9 mouse cellular contexts compared by ENCODE assay signal in genomic region chr19:30124999-30125669, GRCm38 (mm10). TPM values are rescaled to one million over a fixed set of nuclear protein-coding genes. Genes with fewer than 3 reads are reported as not detected.
A peak's percentile ranks its signal among the peaks of the same experiment; 100 is the strongest.
DNase-seq lines count a peak whose midpoint lies in the region; ATAC-seq and TF ChIP-seq lines count a peak whose summit lies in the region.
"Had no signal": no experiment of that assay in that cellular context is flagged by ENCODE, and none has a peak within 500 bp of the region (broad histone marks: within the 10 kb centered on the region; RNA-seq: fewer than 3 reads in every experiment).

No protein-coding gene starts in this region.

- ATAC-seq in forebrain, postnatal 0 days = peak; percentile 65
- ATAC-seq in stomach, embryonic 14.5 days (ENCODE audit: insufficient number of reproducible peaks, insufficient read depth, low FRiP score, low read depth) = peak; percentile 88
- ATAC-seq in megakaryocyte progenitor cell, adult 5-6 weeks (replicated peaks; ENCODE audit: poor library complexity) = no peak

- 27% methylated on average over 7 of the region's 7 CpGs for WGBS in forebrain, postnatal 0 days
- 58% methylated on average over 7 of the region's 7 CpGs for whole genome bisulfite sequencing in stomach, embryonic 14.5 days

- no peak overlapping the region for H3K4me2 ChIP-seq in forebrain, postnatal 0 days (ENCODE audit: low read depth)
- no peak overlapping the region for H3K4me2 ChIP-seq in stomach, embryonic 14.5 days (replicated peaks; ENCODE audit: low read depth, low read length)

- H3K9ac ChIP-seq in forebrain, postnatal 0 days = no peak overlapping the region
- no peak overlapping the region for H3K9ac ChIP-seq in stomach, embryonic 14.5 days (replicated peaks; ENCODE audit: low read depth, low read length)

- H3K36me3 ChIP-seq in forebrain, postnatal 0 days (ENCODE audit: insufficient read depth) = no peaks in the 10 kb centered on the region
- no peaks in the 10 kb centered on the region for H3K36me3 ChIP-seq in stomach, embryonic 14.5 days (ENCODE audit: control insufficient read depth, insufficient read depth, low read length)

- no peak for TF ChIP-seq CTCF in forebrain, postnatal 0 days (IDR thresholded peaks at IDR 0.05; ENCODE audit: low read depth)

- 0 out of 2 replicates have a peak overlapping the region, but pooled peaks have one; percentile 3 for H3K27ac ChIP-seq in forebrain, postnatal 0 days (ENCODE audit: low read depth, low read length)
- H3K27ac ChIP-seq in stomach, embryonic 14.5 days (ENCODE audit: low read length) = peak overlapping the region; percentile 55; the same call in 1 of the 2 replicates
- H3K27ac ChIP-seq: left cerebral cortex, adult 2 months had no signal

- DNase-seq in lung, postnatal 36 days = peak; percentile 10
- no peak for DNase-seq in lung, adult 18-20 months
- peak; percentile 79 for DNase-seq in NIH3T3 (ENCODE audit: low read depth)
- peak; percentile 19 for DNase-seq in forebrain, postnatal 0 days
- DNase-seq in layer of hippocampus, adult 11-12 months (ENCODE audit: low spot score) = no peak
- DNase-seq: kidney, adult 9 months had no signal

- no peaks in the 10 kb centered on the region for H3K4me1 ChIP-seq in forebrain, postnatal 0 days (ENCODE audit: insufficient read depth)
- no peaks in the 10 kb centered on the region for H3K4me1 ChIP-seq in stomach, embryonic 14.5 days (ENCODE audit: control insufficient read depth, insufficient read depth, low read length)

- H3K4me3 ChIP-seq in forebrain, postnatal 0 days (ENCODE audit: low read depth, low read length) = no peak overlapping the region
- H3K4me3 ChIP-seq in stomach, embryonic 14.5 days (ENCODE audit: low read depth, low read length) = no peak overlapping the region
- H3K4me3 ChIP-seq: left cerebral cortex, adult 2 months had no signal

- no peaks in the 10 kb centered on the region for H3K27me3 ChIP-seq in forebrain, postnatal 0 days (ENCODE audit: insufficient read depth, low read length)
- no peaks in the 10 kb centered on the region for H3K27me3 ChIP-seq in stomach, embryonic 14.5 days (ENCODE audit: control insufficient read depth, insufficient read depth, low read length)

- no peaks in the 10 kb centered on the region for H3K9me3 ChIP-seq in forebrain, postnatal 0 days (ENCODE audit: low read length)
- no peaks in the 10 kb centered on the region for H3K9me3 ChIP-seq in stomach, embryonic 14.5 days (ENCODE audit: control insufficient read depth, low read depth, low read length)

RNA-seq across cellular contexts. Expression of gene Gldc, which starts 50.1 kb away (rescaled TPM):
- 10.5 and 12.7 TPM in 2 replicates for total RNA-seq in forebrain, postnatal 0 days (2014; rRNA removed)
- 6.0 and 8.2 TPM in 2 replicates for polyA plus RNA-seq in forebrain, postnatal 0 days (2015; fragmentation: Nextera tagmentation; extraction: Ambion mirVana)
- polyA plus RNA-seq in stomach, embryonic 14.5 days (2014; fragmentation: Nextera tagmentation; extraction: Ambion mirVana) = 3.7 and 5.3 TPM in 2 replicates
- total RNA-seq in megakaryocyte progenitor cell, adult 5-6 weeks (2015) = not detected in 2 replicates
- not detected in 2 replicates for total RNA-seq in megakaryocyte progenitor cell, adult 5-6 weeks (2017)

Comparison
In these comparisons a context has a peak if more than half of its experiments do, and no peak if none do; other contexts are left out.
1. DNase-seq: peak in lung, postnatal 36 days (single experiment), NIH3T3 (single experiment) and forebrain, postnatal 0 days (single experiment); none in lung, adult 18-20 months (0 of 2) and layer of hippocampus, adult 11-12 months (single experiment).
2. RNA of gene Gldc, which starts 50.1 kb away (total RNA-seq): 10.5 to 12.7 TPM in forebrain, postnatal 0 days; not detected in megakaryocyte progenitor cell, adult 5-6 weeks; every median in the first group is over 10 times any median in the second.